Mouse (Mus musculus): ENCODE measurements around the gene Phka2. TPM values are rescaled to one million over a fixed set of nuclear protein-coding genes. Genes with fewer than 3 reads are reported as not detected.

The Phka2 gene
- polyA plus RNA-seq, 1 experiment from 2014 or later, result 11.1 TPM

DNA sequence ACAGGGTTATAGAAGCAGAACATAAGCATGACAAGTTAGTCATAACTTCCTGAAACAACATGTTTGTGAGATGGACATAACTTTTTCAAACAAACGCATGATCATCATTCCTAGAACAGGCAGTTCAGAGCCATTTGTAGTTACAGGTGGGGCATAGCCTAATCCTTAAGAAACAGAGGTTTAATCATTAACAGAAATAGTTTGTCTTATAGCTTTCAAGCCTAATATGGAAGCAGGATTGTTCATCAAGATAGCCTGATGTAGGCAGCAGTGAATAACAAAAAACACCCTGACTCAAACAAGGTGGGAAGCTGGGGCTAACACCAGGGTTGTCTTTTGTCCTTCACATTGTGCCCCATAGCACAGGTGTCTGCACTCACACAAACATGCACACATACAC, 100.8 kb downstream of the Phka2 start:
- no peak overlapping the region for H3K9ac ChIP-seq
- H3K9me3 ChIP-seq, result no peaks in the 10 kb centered on the region
- H3K4me1 ChIP-seq, result peaks cover 10% of the 10 kb centered on the region; the same call in 1 of the 2 replicates
- H3K27ac ChIP-seq, result no peak overlapping the region
- no peaks in the 10 kb centered on the region for H3K36me3 ChIP-seq (replicated peaks)
- ATAC-seq (replicated peaks), result no peak
- WGBS, result 83% methylated on average over 1 of the region's 1 CpGs
- peaks cover 10% of the 10 kb centered on the region; the same call in 1 of the 2 replicates for H3K27me3 ChIP-seq (replicated peaks)
- no peak overlapping the region for H3K4me2 ChIP-seq
- H3K4me3 ChIP-seq, result no peak overlapping the region

DNA sequence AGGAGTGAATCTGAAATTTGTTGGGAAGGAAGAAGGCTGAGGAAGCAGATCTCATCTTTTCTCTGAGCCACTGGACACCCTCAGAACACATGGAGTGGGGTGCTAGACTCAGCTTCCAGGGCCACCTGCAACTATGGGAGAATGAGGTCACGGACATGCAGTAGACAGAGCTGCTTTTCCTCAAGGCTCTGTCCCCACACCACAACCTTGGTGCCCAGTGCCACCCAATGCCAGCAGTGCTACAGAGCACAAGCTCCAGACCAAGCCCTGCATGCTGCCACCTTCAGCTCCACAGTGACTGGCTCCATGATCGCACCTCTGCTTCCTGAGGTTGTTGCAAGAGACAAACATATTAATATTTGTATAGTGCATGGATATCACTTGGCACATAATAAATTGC, 101.3 kb downstream of the Phka2 start:
- H3K9ac ChIP-seq, result no peak overlapping the region

DNA sequence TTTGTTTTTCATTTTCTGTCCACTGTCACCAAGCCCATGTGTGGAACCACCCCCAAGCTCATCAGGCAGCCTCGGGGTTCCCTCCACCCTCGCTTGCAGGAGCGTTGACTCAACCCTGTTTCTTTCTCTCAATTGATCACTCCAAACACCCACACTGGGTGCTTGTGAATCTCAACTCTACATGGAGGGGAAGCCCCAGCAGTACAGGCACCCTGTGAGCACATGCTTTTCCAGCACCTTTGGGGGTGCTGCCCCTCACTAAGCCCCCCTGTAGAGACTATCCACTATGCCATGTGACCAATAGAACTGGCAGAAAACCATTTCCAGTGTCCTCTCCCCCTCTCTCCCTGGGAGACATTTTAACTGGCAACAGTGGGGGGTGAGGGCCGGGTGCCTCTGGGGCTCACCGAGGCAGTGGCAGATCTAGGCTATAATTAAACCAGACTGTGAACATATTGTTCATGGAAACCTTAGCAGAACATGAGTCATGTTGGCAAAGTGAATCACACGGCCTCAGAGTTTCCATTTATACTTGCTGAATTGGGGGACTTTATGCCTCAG, 102.1 kb downstream of the Phka2 start:
- Histone ChIP-seq H3K4me3 (no peak overlapping the region), H3K4me2 (no peak overlapping the region), H3K36me3 (replicated peaks) (no peaks in the 10 kb centered on the region), H3K27ac (no peak overlapping the region), H3K4me1 (peaks cover 6% of the 10 kb centered on the region; the same call in 1 of the 2 replicates), H3K27me3 (replicated peaks) (peaks cover 10% of the 10 kb centered on the region; the same call in 1 of the 2 replicates), H3K9me3 (no peaks in the 10 kb centered on the region), H3K9ac (no peak overlapping the region)
- no peak for ATAC-seq (replicated peaks)
- 59% methylated on average over 6 of the region's 6 CpGs for WGBS

More for the DNA sequence above, 101.3 kb downstream of the Phka2 start:
- H3K36me3 ChIP-seq (replicated peaks), result no peaks in the 10 kb centered on the region
- no peak overlapping the region for H3K27ac ChIP-seq
- H3K4me3 ChIP-seq, result no peak overlapping the region
- peaks cover 10% of the 10 kb centered on the region; the same call in 1 of the 2 replicates for H3K27me3 ChIP-seq (replicated peaks)
- H3K9me3 ChIP-seq, result no peaks in the 10 kb centered on the region
- peaks cover 10% of the 10 kb centered on the region; the same call in 1 of the 2 replicates for H3K4me1 ChIP-seq
- H3K4me2 ChIP-seq, result no peak overlapping the region
- 91% methylated on average over 2 of the region's 2 CpGs for WGBS
- no peak for ATAC-seq (replicated peaks)

DNA sequence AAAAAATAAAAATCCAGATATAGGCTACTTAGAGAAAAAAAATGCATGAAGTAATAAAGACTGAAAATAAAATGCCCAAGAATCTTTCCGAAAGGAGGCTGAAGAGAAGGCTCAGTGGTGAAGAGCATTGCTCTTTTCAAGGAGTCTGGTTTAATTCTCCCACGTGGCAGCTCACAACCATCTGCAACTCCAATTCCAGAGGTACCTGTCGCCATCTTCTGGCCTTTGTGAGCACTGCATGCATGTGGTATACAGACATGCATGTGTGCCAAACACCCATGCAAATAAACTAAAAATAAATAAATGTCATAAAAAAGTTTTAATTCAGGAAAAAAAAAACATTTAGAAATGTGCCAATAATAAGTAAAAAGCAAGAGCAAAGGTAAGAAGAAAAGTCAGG, 107.9 kb downstream of the Phka2 start:
- 41% methylated on average over 3 of the region's 3 CpGs for WGBS
- Histone ChIP-seq H3K4me2 (no peak overlapping the region), H3K27ac (no peak overlapping the region), H3K36me3 (replicated peaks) (no peaks in the 10 kb centered on the region), H3K4me3 (no peak overlapping the region), H3K9me3 (no peaks in the 10 kb centered on the region), H3K27me3 (replicated peaks) (peaks cover 9% of the 10 kb centered on the region; the same call in 1 of the 2 replicates), H3K4me1 (no peaks in the 10 kb centered on the region), H3K9ac (no peak overlapping the region)
- no peak for ATAC-seq (replicated peaks)

DNA sequence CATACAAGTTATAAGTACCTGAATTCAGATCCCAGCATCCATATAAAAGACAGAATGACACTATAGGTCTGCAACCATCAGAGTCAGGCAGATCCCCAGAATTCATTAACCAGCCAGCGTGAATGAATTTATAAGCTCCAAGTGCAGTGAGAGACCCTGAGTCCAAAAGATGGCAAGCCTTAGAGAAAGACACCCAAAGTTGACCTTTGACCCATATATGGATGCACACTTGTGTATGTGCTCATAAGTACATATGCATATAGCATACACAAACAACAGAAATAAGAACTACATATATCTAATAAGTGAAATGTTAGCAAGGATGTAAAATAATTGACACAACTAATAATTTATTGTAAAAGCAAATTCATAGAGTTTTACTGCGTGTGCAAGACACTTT, 108.5 kb downstream of the Phka2 start:
- Histone ChIP-seq H3K4me3 (no peak overlapping the region), H3K27ac (no peak overlapping the region), H3K9ac (no peak overlapping the region), H3K4me1 (no peaks in the 10 kb centered on the region), H3K36me3 (replicated peaks) (no peaks in the 10 kb centered on the region), H3K9me3 (no peaks in the 10 kb centered on the region), H3K4me2 (no peak overlapping the region), H3K27me3 (replicated peaks) (peaks cover 9% of the 10 kb centered on the region; the same call in 1 of the 2 replicates)
- no peak for ATAC-seq (replicated peaks)
- WGBS, result 60% methylated on average over 2 of the region's 2 CpGs

DNA sequence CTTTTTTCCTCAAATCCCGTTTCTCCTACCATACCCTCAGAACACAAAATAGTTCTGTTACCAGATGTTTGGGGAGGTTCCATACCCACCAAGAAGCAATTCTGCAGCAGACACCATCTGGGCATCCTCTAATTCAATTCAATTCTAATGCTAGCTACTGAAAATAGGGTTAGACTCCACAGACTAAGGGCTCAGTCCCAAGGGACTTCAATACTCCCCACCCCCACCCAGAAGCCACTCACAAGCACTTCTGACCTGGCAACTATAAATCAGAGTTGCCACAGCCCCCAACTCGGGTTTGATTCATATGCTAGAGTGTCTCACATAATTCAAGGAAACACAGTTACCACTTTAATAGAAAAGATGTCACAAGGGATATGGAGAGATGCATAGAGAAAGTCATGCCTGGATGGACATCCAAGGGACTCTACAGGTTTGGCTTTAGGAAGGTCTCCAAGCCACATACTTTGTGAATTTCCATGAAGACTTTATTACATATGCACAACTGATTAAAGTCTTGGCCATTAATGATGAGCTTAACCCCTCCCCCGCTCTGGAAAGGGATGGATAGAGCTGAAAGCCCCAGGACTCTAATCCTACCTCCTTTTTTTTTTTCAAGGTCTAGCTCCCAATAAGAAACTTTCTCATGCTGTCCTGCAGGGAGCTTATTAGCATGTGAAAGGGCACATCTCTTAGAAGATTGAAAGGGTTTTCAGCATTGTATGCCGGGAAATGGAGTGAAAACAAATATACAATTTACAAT, 109.1 kb downstream of the Phka2 start:
- no peak for ATAC-seq (replicated peaks)
- Histone ChIP-seq H3K9me3 (no peaks in the 10 kb centered on the region), H3K4me1 (no peaks in the 10 kb centered on the region), H3K9ac (no peak overlapping the region), H3K36me3 (replicated peaks) (no peaks in the 10 kb centered on the region), H3K27ac (no peak overlapping the region), H3K4me2 (no peak overlapping the region), H3K27me3 (replicated peaks) (peaks cover 9% of the 10 kb centered on the region; the same call in 1 of the 2 replicates), H3K4me3 (no peak overlapping the region)
- 25% methylated on average over 4 of the region's 4 CpGs for WGBS

Other genes starting within 250 kb of the Phka2 start
- gene Adgrg2, start 111.5 kb upstream of the Phka2 start, polyA plus RNA-seq (2015; fragmentation: Nextera tagmentation; extraction: Ambion mirVana), result 3.0 and 3.4 TPM in 2 replicates
- 0.24 and 0.34 TPM in 2 replicates for gene Ppef1, start 233.6 kb downstream of the Phka2 start, polyA plus RNA-seq (2015; fragmentation: Nextera tagmentation; extraction: Ambion mirVana)